Mouse (Mus musculus): ENCODE results near the gene Ube2j1.

DNA sequence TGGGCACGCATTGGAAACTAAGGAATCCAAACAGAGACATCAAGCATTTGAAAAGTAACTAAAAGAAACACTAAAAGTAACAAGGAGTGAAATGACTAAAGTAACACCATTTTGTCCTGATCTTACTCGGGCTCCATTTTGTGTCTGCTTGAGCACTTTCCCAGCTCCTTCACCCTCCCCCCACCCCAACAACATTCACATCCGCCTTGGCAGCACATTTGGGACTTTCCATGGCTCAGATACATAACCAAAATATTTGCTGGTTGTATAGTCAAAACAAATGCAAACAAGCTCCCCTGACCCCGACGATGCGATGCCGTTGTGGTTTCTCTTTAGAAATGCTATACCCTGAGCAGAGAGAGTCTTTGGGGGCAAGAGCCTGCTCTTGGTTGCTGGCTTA lies 2.1 kb upstream of the Ube2j1 start:
- TF ChIP-seq EP300 (IDR thresholded peaks at IDR 0.05; ENCODE audit: low read depth): no peak
- TF ChIP-seq CTCF (IDR thresholded peaks at IDR 0.05; ENCODE audit: low read depth): no peak
